Mouse (Mus musculus) granulocyte monocyte progenitor cell, adult 5-6 weeks (primary cell): ENCODE measurements around the gene Gm8251. TPM values are rescaled to one million over a fixed set of nuclear protein-coding genes. Genes with fewer than 3 reads are reported as not detected.

Experiments used
- total RNA-seq, 2 experiments: library from RNA; stranded (forward) in 1 of 2; stranded (reverse) in 1 of 2; fragments of 200-712, 200-1000 nt in 1 of 2; fragments of >200 nt in 1 of 2; fragmentation: Nextera tagmentation in 1 of 2; gene quantifications; 2 replicates each; pipeline ENCODE4 v1.2.3; 2014 to 2017

Gene Gm8251
- total RNA-seq, 2 experiments from 2014 or later, result 0.05 to 0.19 TPM

Other genes with a start within 250 kb of the Gm8251 start
- gene Uxs1, start 234.1 kb downstream of the Gm8251 start, total RNA-seq (2014; fragmentation: Nextera tagmentation), result 20.6 and 45.0 TPM in 2 replicates
- 28.4 and 39.2 TPM in 2 replicates for gene Uxs1, start 234.1 kb downstream of the Gm8251 start, total RNA-seq (2017)
- 54.1 and 62.1 TPM in 2 replicates for gene Tpp2, start 128.3 kb downstream of the Gm8251 start, total RNA-seq (2014; fragmentation: Nextera tagmentation)
- gene Tpp2, start 128.3 kb downstream of the Gm8251 start, total RNA-seq (2017), result 75.9 and 82.9 TPM in 2 replicates
- gene Mettl21c, start 41.9 kb downstream of the Gm8251 start, total RNA-seq (2014; fragmentation: Nextera tagmentation), result 0.94 TPM in 1 of 2 replicates, not detected in the other
- not detected in 2 replicates for gene Mettl21c, start 41.9 kb downstream of the Gm8251 start, total RNA-seq (2017)
- 64.6 and 67.6 TPM in 2 replicates for gene Tex30, start 40.5 kb upstream of the Gm8251 start, total RNA-seq (2014; fragmentation: Nextera tagmentation)
- gene Tex30, start 40.5 kb upstream of the Gm8251 start, total RNA-seq (2017), result 51.4 and 74.2 TPM in 2 replicates
- 38.3 and 40.7 TPM in 2 replicates for gene Kdelc1, start 56.9 kb upstream of the Gm8251 start, total RNA-seq (2014; fragmentation: Nextera tagmentation)
- 33.4 and 35.5 TPM in 2 replicates for gene Kdelc1, start 56.9 kb upstream of the Gm8251 start, total RNA-seq (2017)
- 11.5 and 17.5 TPM in 2 replicates for gene Bivm, start 57.0 kb upstream of the Gm8251 start, total RNA-seq (2014; fragmentation: Nextera tagmentation)
- 7.0 and 10.6 TPM in 2 replicates for gene Bivm, start 57.0 kb upstream of the Gm8251 start, total RNA-seq (2017)
- gene Ercc5, start 85.8 kb upstream of the Gm8251 start, total RNA-seq (2014; fragmentation: Nextera tagmentation), result 7.8 and 11.2 TPM in 2 replicates
- gene Ercc5, start 85.8 kb upstream of the Gm8251 start, total RNA-seq (2017), result 4.8 and 7.9 TPM in 2 replicates
- gene Mettl21e, start 157.0 kb upstream of the Gm8251 start, total RNA-seq (2014; fragmentation: Nextera tagmentation), result not detected in 2 replicates
- gene Mettl21e, start 157.0 kb upstream of the Gm8251 start, total RNA-seq (2017), result not detected in 2 replicates